Mouse (Mus musculus): ENCODE measurements around the gene Sprr2a3.
"Not testable (repeated sequence)": the region's sequence is repeated elsewhere in the genome, so short reads cannot be mapped to it uniquely, and the experiment has no call there.

DNA sequence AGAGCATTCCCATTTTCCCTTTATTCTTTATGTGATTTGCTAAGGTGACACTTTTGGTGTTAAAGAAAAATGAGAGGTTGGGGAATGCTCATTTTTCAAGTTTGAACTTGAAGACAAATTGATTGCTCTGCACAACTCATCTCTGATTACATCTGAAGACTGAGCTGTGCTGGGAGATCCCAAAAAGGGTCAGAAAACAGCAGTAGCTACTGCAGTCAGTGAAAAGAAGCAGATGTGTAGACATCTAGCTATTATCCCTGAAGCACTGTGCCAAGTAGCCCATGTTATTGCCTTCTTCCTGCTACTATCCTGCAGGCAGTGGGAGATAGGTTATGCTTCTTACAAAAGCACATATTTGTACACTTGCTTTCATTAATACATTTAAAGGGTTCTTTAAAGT is 40.4 kb upstream of the Sprr2a3 start:
- TF ChIP-seq POLR2A (IDR thresholded peaks at IDR 0.05; ENCODE audit: low read depth, low read length); CTCF (IDR thresholded peaks at IDR 0.05; ENCODE audit: extremely low read depth, insufficient read depth, insufficient read length, insufficient replicate concordance): not testable (repeated sequence)
